Comparison of ENCODE assay signal across 9 mouse cellular contexts in genomic region chr19:24317038-24317591, GRCm38 (mm10). TPM values are rescaled to one million over a fixed set of nuclear protein-coding genes. Genes with fewer than 3 reads are reported as not detected.
A peak's percentile ranks its signal among the peaks of the same experiment; 100 is the strongest.
DNase-seq lines count a peak whose midpoint lies in the region; ATAC-seq lines count a peak whose summit lies in the region.
"Had no signal": no experiment of that assay in that cellular context is flagged by ENCODE, and none has a peak within 500 bp of the region (broad histone marks: within the 10 kb centered on the region; RNA-seq: fewer than 3 reads in every experiment).

No protein-coding gene starts in this region.

- H3K9ac ChIP-seq in hindbrain, embryonic 12.5 days, result no peak overlapping the region
- H3K9ac ChIP-seq in embryonic facial prominence, embryonic 15.5 days, result no peak overlapping the region
- no peak overlapping the region for H3K9ac ChIP-seq in intestine, embryonic 16.5 days (ENCODE audit: low read depth, low read length)
- no peak overlapping the region for H3K9ac ChIP-seq in midbrain, embryonic 15.5 days
- no peak overlapping the region for H3K9ac ChIP-seq in heart, embryonic 11.5 days (ENCODE audit: low read depth, low read length)
- H3K9ac ChIP-seq: limb, embryonic 13.5 days had no signal

- H3K4me3 ChIP-seq in hindbrain, embryonic 12.5 days, result no peak overlapping the region
- no peak overlapping the region for H3K4me3 ChIP-seq in hindbrain, embryonic 10.5 days
- H3K4me3 ChIP-seq in embryonic facial prominence, embryonic 15.5 days (replicated peaks), result no peak overlapping the region
- no peak overlapping the region for H3K4me3 ChIP-seq in intestine, embryonic 16.5 days (ENCODE audit: low read length)
- H3K4me3 ChIP-seq in midbrain, embryonic 15.5 days, result no peak overlapping the region
- no peak overlapping the region for H3K4me3 ChIP-seq in heart, embryonic 11.5 days (ENCODE audit: low read depth, low read length)
- H3K4me3 ChIP-seq: limb, embryonic 13.5 days had no signal

- H3K36me3 ChIP-seq in hindbrain, embryonic 12.5 days, result no peaks in the 10 kb centered on the region
- H3K36me3 ChIP-seq in hindbrain, embryonic 10.5 days, result no peaks in the 10 kb centered on the region
- no peaks in the 10 kb centered on the region for H3K36me3 ChIP-seq in embryonic facial prominence, embryonic 15.5 days
- no peaks in the 10 kb centered on the region for H3K36me3 ChIP-seq in intestine, embryonic 16.5 days (ENCODE audit: control insufficient read depth, insufficient read depth, low read length)
- H3K36me3 ChIP-seq in midbrain, embryonic 15.5 days (replicated peaks), result no peaks in the 10 kb centered on the region
- H3K36me3 ChIP-seq in heart, embryonic 11.5 days (ENCODE audit: control insufficient read depth, insufficient read depth, low read length), result no peaks in the 10 kb centered on the region
- H3K36me3 ChIP-seq: limb, embryonic 13.5 days had no signal

- peaks cover 13% of the 10 kb centered on the region for H3K4me1 ChIP-seq in hindbrain, embryonic 12.5 days
- H3K4me1 ChIP-seq in hindbrain, embryonic 10.5 days (replicated peaks), result peaks cover 16% of the 10 kb centered on the region; the same call in 1 of the 2 replicates
- 0 out of 2 replicates have a peak, but pooled peaks cover 5% of the 10 kb centered on the region for H3K4me1 ChIP-seq in embryonic facial prominence, embryonic 15.5 days
- peaks cover 4% of the 10 kb centered on the region; the same call in 1 of the 2 replicates for H3K4me1 ChIP-seq in intestine, embryonic 16.5 days (ENCODE audit: control insufficient read depth, insufficient read depth, low read length)
- H3K4me1 ChIP-seq in midbrain, embryonic 15.5 days, result peaks cover 12% of the 10 kb centered on the region; the same call in 1 of the 2 replicates
- peaks cover 5% of the 10 kb centered on the region; the same call in 1 of the 2 replicates for H3K4me1 ChIP-seq in heart, embryonic 11.5 days (ENCODE audit: control insufficient read depth, insufficient read depth, low read length)

- H3K27ac ChIP-seq in hindbrain, embryonic 12.5 days, result no peak overlapping the region
- no peak overlapping the region for H3K27ac ChIP-seq in hindbrain, embryonic 10.5 days
- H3K27ac ChIP-seq in embryonic facial prominence, embryonic 15.5 days (replicated peaks), result no peak overlapping the region
- peak overlapping the region; percentile 86 for H3K27ac ChIP-seq in intestine, embryonic 16.5 days (ENCODE audit: low read length)
- no peak overlapping the region for H3K27ac ChIP-seq in midbrain, embryonic 15.5 days
- no peak overlapping the region for H3K27ac ChIP-seq in heart, embryonic 11.5 days (ENCODE audit: low read depth, low read length)
- H3K27ac ChIP-seq: limb, embryonic 13.5 days had no signal

- H3K9me3 ChIP-seq in hindbrain, embryonic 12.5 days (replicated peaks), result no peaks in the 10 kb centered on the region
- H3K9me3 ChIP-seq in hindbrain, embryonic 10.5 days, result no peaks in the 10 kb centered on the region
- H3K9me3 ChIP-seq in embryonic facial prominence, embryonic 15.5 days (replicated peaks), result no peaks in the 10 kb centered on the region
- H3K9me3 ChIP-seq in intestine, embryonic 16.5 days (ENCODE audit: control insufficient read depth, low read length), result no peaks in the 10 kb centered on the region
- no peaks in the 10 kb centered on the region for H3K9me3 ChIP-seq in midbrain, embryonic 15.5 days
- H3K9me3 ChIP-seq in heart, embryonic 11.5 days (replicated peaks; ENCODE audit: control insufficient read depth, low read length), result no peaks in the 10 kb centered on the region
- H3K9me3 ChIP-seq: limb, embryonic 13.5 days had no signal

- DNase-seq in hindbrain, embryonic 10.5 days (ENCODE audit: low spot score), result no peak
- no peak for DNase-seq in c-Kit-positive CD71-positive TER-119-positive erythroid progenitor cells, embryonic 14.5 days (ENCODE audit: low spot score)
- DNase-seq in gastrocnemius, adult 18-20 months (ENCODE audit: low spot score), result no peak

- WGBS in hindbrain, embryonic 12.5 days, result 52% methylated on average over 15 of the region's 15 CpGs
- 76% methylated on average over 15 of the region's 15 CpGs for WGBS in hindbrain, embryonic 10.5 days
- 50% methylated on average over 15 of the region's 15 CpGs for WGBS in embryonic facial prominence, embryonic 15.5 days
- 47% methylated on average over 15 of the region's 15 CpGs for WGBS in intestine, embryonic 16.5 days
- WGBS in midbrain, embryonic 15.5 days, result 37% methylated on average over 15 of the region's 15 CpGs
- 71% methylated on average over 15 of the region's 15 CpGs for WGBS in heart, embryonic 11.5 days (ENCODE audit: insufficient replicate concordance)

- peak; percentile 54 for ATAC-seq in hindbrain, embryonic 12.5 days (ENCODE audit: low FRiP score)
- peak; percentile 65; the same call in 1 of the 2 replicates for ATAC-seq in embryonic facial prominence, embryonic 15.5 days (ENCODE audit: insufficient number of reproducible peaks, low FRiP score, low TSS enrichment, low read depth)
- peak; percentile 77 for ATAC-seq in intestine, embryonic 16.5 days
- ATAC-seq in midbrain, embryonic 15.5 days (replicated peaks), result peak; percentile 77
- ATAC-seq in heart, embryonic 11.5 days (replicated peaks; ENCODE audit: insufficient number of reproducible peaks, low FRiP score, low TSS enrichment), result no peak

- H3K27me3 ChIP-seq in hindbrain, embryonic 12.5 days, result no peaks in the 10 kb centered on the region
- H3K27me3 ChIP-seq in hindbrain, embryonic 10.5 days (ENCODE audit: insufficient read depth, poor library complexity, severe bottlenecking), result no peaks in the 10 kb centered on the region
- H3K27me3 ChIP-seq in embryonic facial prominence, embryonic 15.5 days, result no peaks in the 10 kb centered on the region; the same call in 1 of the 2 replicates
- no peaks in the 10 kb centered on the region for H3K27me3 ChIP-seq in intestine, embryonic 16.5 days (replicated peaks; ENCODE audit: control insufficient read depth, insufficient read depth, low read length)
- no peaks in the 10 kb centered on the region for H3K27me3 ChIP-seq in midbrain, embryonic 15.5 days (replicated peaks)
- H3K27me3 ChIP-seq in heart, embryonic 11.5 days (ENCODE audit: control insufficient read depth, insufficient read depth, low read length), result no peaks in the 10 kb centered on the region
- H3K27me3 ChIP-seq: limb, embryonic 13.5 days had no signal

- H3K4me2 ChIP-seq in hindbrain, embryonic 12.5 days (replicated peaks), result no peak overlapping the region
- H3K4me2 ChIP-seq in embryonic facial prominence, embryonic 15.5 days (replicated peaks), result no peak overlapping the region
- no peak overlapping the region for H3K4me2 ChIP-seq in intestine, embryonic 16.5 days (ENCODE audit: low read depth, low read length)
- no peak overlapping the region for H3K4me2 ChIP-seq in midbrain, embryonic 15.5 days
- H3K4me2 ChIP-seq in heart, embryonic 11.5 days, result no peak overlapping the region
- H3K4me2 ChIP-seq: limb, embryonic 13.5 days had no signal

RNA-seq across cellular contexts. Expression of gene Fxn, which starts 36.7 kb away (rescaled TPM):
- 36.3 and 44.6 TPM in 2 replicates for polyA plus RNA-seq in hindbrain, embryonic 12.5 days (2016; fragmentation: Nextera tagmentation; extraction: Ambion mirVana)
- polyA plus RNA-seq in hindbrain, embryonic 10.5 days (2016; fragmentation: Nextera tagmentation; extraction: Ambion mirVana), result 56.7 and 58.1 TPM in 2 replicates
- polyA plus RNA-seq in embryonic facial prominence, embryonic 15.5 days (2015; fragmentation: Nextera tagmentation; extraction: Ambion mirVana), result 37.5 and 39.9 TPM in 2 replicates
- polyA plus RNA-seq in intestine, embryonic 16.5 days (2015; fragmentation: Nextera tagmentation; extraction: Ambion mirVana), result 34.1 and 37.6 TPM in 2 replicates
- 38.1 and 40.9 TPM in 2 replicates for polyA plus RNA-seq in midbrain, embryonic 15.5 days (2015; fragmentation: Nextera tagmentation; extraction: Ambion mirVana)
- 10 to 100 TPM; 18.0 to 19.2 TPM for total RNA-seq in gastrocnemius, adult 18-20 months (2021)
- polyA plus RNA-seq in heart, embryonic 11.5 days (2014; fragmentation: Nextera tagmentation; extraction: Ambion mirVana), result 60.3 and 67.0 TPM in 2 replicates
